32 mouse cellular contexts compared by ENCODE assay signal in genomic region chr6:145204440-145204839, GRCm38 (mm10). TPM values are rescaled to one million over a fixed set of nuclear protein-coding genes. Genes with fewer than 3 reads are reported as not detected.
"Had no signal": no experiment of that assay in that cellular context is flagged by ENCODE, and none has a peak within 500 bp of the region (broad histone marks: within the 10 kb centered on the region; RNA-seq: fewer than 3 reads in every experiment).

No protein-coding gene starts in this region.

- H3K27me3 ChIP-seq: limb, embryonic 12.5 days; limb, embryonic 13.5 days; limb, embryonic 15.5 days; liver, embryonic 12.5 days; liver, embryonic 13.5 days; liver, embryonic 15.5 days; lung, embryonic 15.5 days; megakaryocyte, embryonic 14.5 days; midbrain, embryonic 12.5 days; midbrain, embryonic 13.5 days; midbrain, embryonic 15.5 days; neural tube, embryonic 12.5 days had no signal

- H3K4me2 ChIP-seq: limb, embryonic 12.5 days; limb, embryonic 13.5 days; limb, embryonic 15.5 days; liver, embryonic 11.5 days; liver, embryonic 12.5 days; liver, embryonic 13.5 days; liver, embryonic 15.5 days; lung, embryonic 14.5 days; lung, embryonic 15.5 days; midbrain, embryonic 11.5 days; midbrain, embryonic 12.5 days; midbrain, embryonic 13.5 days; midbrain, embryonic 15.5 days; neural tube, embryonic 12.5 days had no signal

- H3K9ac ChIP-seq: limb, embryonic 12.5 days; limb, embryonic 13.5 days; limb, embryonic 15.5 days; liver, embryonic 12.5 days; liver, embryonic 13.5 days; liver, embryonic 14.5 days; liver, embryonic 15.5 days; liver, postnatal 0 days; lung, embryonic 14.5 days; lung, embryonic 15.5 days; midbrain, embryonic 12.5 days; midbrain, embryonic 13.5 days; midbrain, embryonic 15.5 days; neural tube, embryonic 12.5 days had no signal

- H3K4me3 ChIP-seq: limb, embryonic 12.5 days; limb, embryonic 13.5 days; limb, embryonic 15.5 days; liver, embryonic 12.5 days; liver, embryonic 13.5 days; liver, embryonic 15.5 days; lung, embryonic 15.5 days; megakaryocyte, embryonic 14.5 days; midbrain, embryonic 10.5 days; midbrain, embryonic 12.5 days; midbrain, embryonic 13.5 days; midbrain, embryonic 15.5 days; myocyte; neural tube, embryonic 12.5 days had no signal

- H3K9me3 ChIP-seq: limb, embryonic 12.5 days; limb, embryonic 13.5 days; limb, embryonic 15.5 days; liver, embryonic 12.5 days; liver, embryonic 13.5 days; liver, embryonic 15.5 days; lung, embryonic 15.5 days; megakaryocyte, embryonic 14.5 days; midbrain, embryonic 10.5 days; midbrain, embryonic 12.5 days; midbrain, embryonic 13.5 days; midbrain, embryonic 15.5 days; neural tube, embryonic 12.5 days had no signal

- H3K27ac ChIP-seq: limb, embryonic 12.5 days; limb, embryonic 13.5 days; limb, embryonic 15.5 days; liver, embryonic 12.5 days; liver, embryonic 13.5 days; liver, embryonic 14.5 days; liver, embryonic 15.5 days; lung, embryonic 15.5 days; macrophage; midbrain, embryonic 10.5 days; midbrain, embryonic 12.5 days; midbrain, embryonic 13.5 days; midbrain, embryonic 15.5 days; neural tube, embryonic 12.5 days had no signal

- DNase-seq: left cerebral cortex, postnatal 4 days; liver; liver, embryonic 13.5 days; liver, postnatal 0 days; lung, adult 18-20 months; lung, adult 2 months; lung, embryonic 14.5 days; lung, postnatal 10 days; lung, postnatal 14 days; lung, postnatal 36 days; lung, postnatal 4 days; midbrain, embryonic 14.5 days had no signal

- ATAC-seq: liver, embryonic 12.5 days; liver, postnatal 0 days; lung, postnatal 0 days; midbrain, embryonic 13.5 days; midbrain, embryonic 15.5 days; midbrain, embryonic 16.5 days had no signal

- H3K36me3 ChIP-seq: limb, embryonic 12.5 days; limb, embryonic 13.5 days; limb, embryonic 15.5 days; liver, embryonic 12.5 days; liver, embryonic 13.5 days; liver, embryonic 15.5 days; lung, embryonic 15.5 days; midbrain, embryonic 10.5 days; midbrain, embryonic 12.5 days; midbrain, embryonic 13.5 days; midbrain, embryonic 15.5 days; neural tube, embryonic 12.5 days had no signal

- H3K4me1 ChIP-seq: limb, embryonic 12.5 days; limb, embryonic 15.5 days; liver, embryonic 12.5 days; liver, embryonic 13.5 days; liver, embryonic 15.5 days; lung, embryonic 15.5 days; megakaryocyte, embryonic 14.5 days; midbrain, embryonic 10.5 days; midbrain, embryonic 12.5 days; midbrain, embryonic 13.5 days; midbrain, embryonic 15.5 days; neural tube, embryonic 12.5 days had no signal

RNA-seq across cellular contexts. Expression of gene Casc1, which starts 6.4 kb away (rescaled TPM):
- polyA plus RNA-seq: liver, adult 2 months had no signal
